In genomic region chr9:52052221-52052620, GRCm38 (mm10) we compare ENCODE assay signal across 15 mouse cellular contexts.
"Had no signal": no experiment of that assay in that cellular context is flagged by ENCODE, and none has a peak within 500 bp of the region (broad histone marks: within the 10 kb centered on the region; RNA-seq: fewer than 3 reads in every experiment).

No protein-coding gene starts in this region.

- H3K36me3 ChIP-seq: lung, embryonic 15.5 days; midbrain, embryonic 13.5 days; midbrain, embryonic 15.5 days; neural tube, embryonic 12.5 days had no signal

- H3K9ac ChIP-seq: lung, embryonic 15.5 days; midbrain, embryonic 13.5 days; midbrain, embryonic 15.5 days; neural tube, embryonic 12.5 days had no signal

- H3K4me2 ChIP-seq: lung, embryonic 15.5 days; midbrain, embryonic 11.5 days; midbrain, embryonic 13.5 days; midbrain, embryonic 15.5 days; neural tube, embryonic 12.5 days had no signal

- H3K27ac ChIP-seq: lung, embryonic 15.5 days; macrophage; midbrain, embryonic 13.5 days; midbrain, embryonic 15.5 days; neural tube, embryonic 12.5 days had no signal

- H3K27me3 ChIP-seq: lung, embryonic 15.5 days; megakaryocyte, embryonic 14.5 days; midbrain, embryonic 13.5 days; midbrain, embryonic 15.5 days; neural tube, embryonic 12.5 days had no signal

- ATAC-seq: lung, postnatal 0 days; midbrain, embryonic 13.5 days; midbrain, embryonic 15.5 days had no signal

- H3K9me3 ChIP-seq: lung, embryonic 15.5 days; megakaryocyte, embryonic 14.5 days; midbrain, embryonic 13.5 days; midbrain, embryonic 15.5 days; neural tube, embryonic 12.5 days had no signal

- H3K4me3 ChIP-seq: lung, embryonic 15.5 days; megakaryocyte, embryonic 14.5 days; midbrain, embryonic 13.5 days; midbrain, embryonic 15.5 days; neural tube, embryonic 12.5 days had no signal

- DNase-seq: lung, adult 2 months; lung, postnatal 14 days; lung, postnatal 36 days; right cerebral cortex, postnatal 14 days; thymus, adult 18-20 months; thymus, postnatal 14 days; thymus, postnatal 36 days had no signal
